In genomic region chr7:34351997-34352396, GRCm38 (mm10) we compare ENCODE assay signal across 9 mouse cellular contexts. TPM values are rescaled to one million over a fixed set of nuclear protein-coding genes. Genes with fewer than 3 reads are reported as not detected.
DNase-seq lines count a peak whose midpoint lies in the region.
"Had no signal": no experiment of that assay in that cellular context is flagged by ENCODE, and none has a peak within 500 bp of the region (broad histone marks: within the 10 kb centered on the region; RNA-seq: fewer than 3 reads in every experiment).

No protein-coding gene starts in this region.

- peak; percentile 27 for DNase-seq in adrenal gland, postnatal 14 days
- no peak for DNase-seq in adrenal gland, adult 8-10 months
- peak; percentile 13 for DNase-seq in left cerebral cortex, postnatal 4 days
- DNase-seq in left cerebral cortex, adult 11 months (ENCODE audit: low spot score): no peak
- DNase-seq in ZHBTc4 (ENCODE audit: low read depth, low spot score): peak; percentile 57
- DNase-seq in lung, postnatal 25 days (ENCODE audit: low spot score): peak; percentile 23
- DNase-seq in urinary bladder, postnatal 14 days (ENCODE audit: low spot score): no peak
- DNase-seq in ovary, postnatal 14 days (ENCODE audit: low spot score): no peak
- DNase-seq: gastrocnemius, postnatal 14 days had no signal

- intact Hi-C loops in left cerebral cortex, postnatal 4 days (cut with DNase I): loop anchor here (5.0 kb wide), 2 partner anchors 85 to 100 kb away; partner anchors contain the start of gene Gm6096

RNA-seq across cellular contexts. Expression of gene 4931406P16Rik, which starts 38.6 kb away (rescaled TPM):
- total RNA-seq in adrenal gland, postnatal 14 days (2021): 103 and 156 TPM in 2 replicates
- 10 to 100 TPM; 48.5 to 74.7 (median 62.8) TPM for total RNA-seq in adrenal gland, adult 8-10 months (2022)
- 10 to 100 TPM; 50.3 to 64.9 TPM for total RNA-seq in left cerebral cortex, postnatal 4 days (2021)

RNA-seq across cellular contexts. Expression of gene Lsm14a, which starts 41.1 kb away (rescaled TPM):
- total RNA-seq in adrenal gland, postnatal 14 days (2021): 107 and 118 TPM in 2 replicates
- 100 to 1,000 TPM; 109 to 126 (median 119) TPM for total RNA-seq in adrenal gland, adult 8-10 months (2022)
- 10 to 100 TPM; 65.5 to 81.3 TPM for total RNA-seq in left cerebral cortex, postnatal 4 days (2021)

Comparison
In these comparisons a context has a peak if more than half of its experiments do, and no peak if none do; other contexts are left out.
1. DNase-seq: peak in adrenal gland, postnatal 14 days (single experiment), left cerebral cortex, postnatal 4 days (single experiment), ZHBTc4 (single experiment) and lung, postnatal 25 days (single experiment); none in adrenal gland, adult 8-10 months (single experiment), left cerebral cortex, adult 11 months (single experiment), urinary bladder, postnatal 14 days (single experiment) and ovary, postnatal 14 days (single experiment).